Mouse (Mus musculus) urinary bladder, postnatal 10 days (tissue): Measurements from ENCODE around the gene Psmd3.
A peak's percentile ranks its signal among the peaks of the same experiment; 100 is the strongest.
"Not testable (repeated sequence)": the region's sequence is repeated elsewhere in the genome, so short reads cannot be mapped to it uniquely, and the experiment has no call there.

Source experiments
- DNase-seq: peaks from one replicate; pipeline ENCODE4 v3.0.0; 2022; ENCODE audit warnings: low spot score

The Psmd3 gene

DNA sequence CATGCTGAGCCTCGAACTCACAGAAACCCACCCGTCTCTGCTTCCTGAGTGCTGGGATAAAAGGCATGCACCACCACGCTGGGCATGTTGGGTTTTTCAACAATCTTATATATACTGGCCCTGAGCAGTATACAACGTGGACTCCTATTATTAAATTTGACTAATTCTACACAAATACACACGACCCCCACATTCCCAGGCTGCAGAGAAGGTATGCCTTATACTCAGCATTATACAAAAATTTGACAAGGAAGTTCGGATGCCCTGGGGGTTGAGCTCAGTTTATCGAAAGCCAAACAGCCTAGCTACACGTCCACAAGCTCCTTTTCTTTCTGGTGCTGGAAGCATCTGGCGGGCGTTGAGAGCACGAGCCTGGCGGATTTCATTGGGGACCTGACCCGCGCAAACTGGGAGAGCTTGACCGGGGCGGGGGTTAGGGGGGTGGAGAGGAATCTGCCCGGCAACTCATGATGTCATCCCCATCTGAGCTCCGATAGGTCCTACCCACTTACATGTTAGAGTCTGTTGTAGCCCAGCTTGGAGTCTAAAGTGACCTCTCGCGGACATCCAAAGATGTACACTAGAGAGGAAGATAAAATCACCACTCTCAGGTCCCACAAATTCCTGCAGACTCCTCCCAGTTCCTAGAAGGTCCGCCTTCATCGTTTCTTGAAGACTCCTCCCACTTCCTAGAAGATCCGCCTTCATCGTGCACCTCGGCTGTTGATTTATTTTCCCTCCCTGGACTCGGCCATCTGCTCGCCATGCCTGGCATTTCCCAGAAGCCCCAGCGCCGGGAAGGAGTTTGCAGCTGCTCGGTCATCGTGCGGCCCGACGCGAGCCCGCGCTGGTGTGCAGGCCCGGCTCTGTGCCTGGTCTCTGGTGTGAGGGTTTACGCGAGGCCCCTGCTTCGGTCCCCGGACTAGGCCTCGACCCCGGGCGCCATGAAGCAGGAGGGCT is at the start of gene Psmd3:
Psmd3 (plus strand) TSS at position 769 of the 960 bp plus-strand sequence.
- peak; percentile 81 for DNase-seq

DNA sequence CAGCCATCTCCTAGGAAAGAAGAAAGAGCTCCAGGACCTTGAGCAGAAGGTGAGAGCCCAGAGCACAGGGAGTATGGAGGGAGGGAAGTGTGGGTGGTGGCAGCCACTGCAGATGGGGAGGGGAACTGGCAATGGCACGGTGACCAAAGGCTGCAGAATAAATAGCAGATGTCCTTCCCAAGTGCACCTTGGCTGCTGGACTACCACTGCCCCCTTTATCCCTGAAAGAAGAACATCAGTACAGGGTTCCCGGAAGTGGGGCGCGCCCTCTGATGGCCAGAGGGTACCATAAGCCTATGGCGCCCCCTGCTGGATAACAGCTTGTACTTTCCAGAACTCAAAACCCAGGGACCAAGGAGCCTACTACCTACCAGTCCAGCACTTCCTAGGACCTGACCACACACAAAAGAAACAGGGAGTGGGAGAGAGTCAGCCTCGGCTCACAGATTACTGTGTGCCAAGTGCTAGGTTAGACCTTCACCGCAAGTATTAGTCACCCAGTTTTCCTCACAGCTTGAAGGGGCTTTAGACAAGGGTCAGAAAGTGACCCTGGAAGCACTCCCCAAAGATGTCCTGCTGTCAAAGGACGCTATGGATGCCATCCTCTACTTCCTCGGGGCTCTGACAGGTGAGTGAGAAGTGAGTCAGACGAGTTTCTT is 46.9 kb upstream of the Psmd3 start:
- not testable (repeated sequence) for DNase-seq

DNA sequence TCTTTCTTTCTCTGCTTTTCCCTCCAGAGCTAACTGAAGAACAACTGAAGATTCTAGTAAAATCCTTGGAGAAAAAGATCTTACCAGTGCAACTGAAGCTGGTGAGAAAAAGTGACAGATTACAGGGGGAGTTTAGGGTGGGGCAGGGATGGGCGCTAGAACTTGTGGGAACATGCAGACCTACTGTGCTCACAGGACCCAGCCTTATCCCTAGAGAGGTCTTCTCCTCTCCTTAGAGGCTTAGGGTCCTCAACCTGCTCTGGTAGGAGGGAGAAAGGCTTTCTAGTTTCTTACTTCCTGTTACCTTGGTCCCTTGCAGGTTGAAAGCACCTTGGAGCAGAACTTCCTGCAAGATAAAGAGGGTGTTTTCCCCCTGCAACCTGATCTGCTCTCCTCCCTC is 44.9 kb upstream of the Psmd3 start:
- no peak for DNase-seq

DNA sequence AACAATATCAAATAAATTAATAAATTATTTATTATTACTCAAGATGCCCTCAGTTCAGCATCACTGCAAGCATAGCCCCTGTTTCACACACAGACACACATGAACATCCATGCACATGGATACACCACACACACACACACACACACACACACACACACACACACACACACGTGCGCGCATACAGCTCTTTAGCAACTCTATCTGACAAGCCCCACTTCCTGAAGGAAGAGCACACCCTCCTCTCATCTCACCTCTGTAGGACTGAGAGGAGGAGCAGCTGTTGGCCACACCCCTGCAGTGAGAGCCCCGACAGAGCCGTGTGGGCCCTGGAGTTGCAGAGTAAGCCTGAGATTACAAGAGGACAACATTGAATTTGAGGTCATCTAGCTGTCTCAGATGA is 42.3 kb upstream of the Psmd3 start:
- no peak for DNase-seq

DNA sequence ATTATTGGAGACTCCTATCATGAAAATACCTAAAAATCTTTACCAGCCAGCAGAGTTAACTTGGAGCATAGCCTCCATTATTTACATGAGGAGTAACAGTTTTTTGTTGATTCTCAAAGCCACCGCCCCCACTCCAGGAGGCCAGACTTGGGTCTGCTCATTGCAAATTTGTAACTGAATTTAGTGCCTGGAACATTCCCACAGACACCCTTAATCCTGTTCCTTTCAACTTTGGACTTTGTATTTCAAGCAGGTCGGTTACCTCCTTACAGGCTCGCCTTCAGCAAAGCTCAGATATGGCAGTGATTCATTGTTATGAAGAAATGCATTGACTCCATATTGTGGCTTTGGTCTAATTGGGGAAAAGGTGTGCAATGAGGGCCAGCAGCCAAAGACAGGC is 37.6 kb upstream of the Psmd3 start:
- DNase-seq: no peak

DNA sequence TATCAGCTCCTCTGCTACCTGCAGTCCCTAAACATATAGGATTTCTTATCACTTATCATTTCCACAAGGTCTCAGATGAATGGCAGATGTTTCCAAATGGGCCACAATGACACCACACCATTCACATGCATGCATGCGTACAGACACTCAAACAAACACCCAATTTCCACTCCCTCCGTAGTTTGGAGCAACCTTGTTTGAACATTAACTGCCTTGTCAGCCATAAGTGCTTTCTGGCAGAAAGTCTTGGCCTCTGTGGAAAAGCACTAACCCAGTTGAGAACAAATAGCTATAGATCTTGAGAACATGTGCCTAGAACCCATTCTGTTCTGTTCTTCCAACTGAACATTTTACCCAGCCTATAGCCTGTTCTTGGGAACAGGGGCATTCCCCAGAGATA is 36.4 kb upstream of the Psmd3 start:
- DNase-seq: no peak

DNA sequence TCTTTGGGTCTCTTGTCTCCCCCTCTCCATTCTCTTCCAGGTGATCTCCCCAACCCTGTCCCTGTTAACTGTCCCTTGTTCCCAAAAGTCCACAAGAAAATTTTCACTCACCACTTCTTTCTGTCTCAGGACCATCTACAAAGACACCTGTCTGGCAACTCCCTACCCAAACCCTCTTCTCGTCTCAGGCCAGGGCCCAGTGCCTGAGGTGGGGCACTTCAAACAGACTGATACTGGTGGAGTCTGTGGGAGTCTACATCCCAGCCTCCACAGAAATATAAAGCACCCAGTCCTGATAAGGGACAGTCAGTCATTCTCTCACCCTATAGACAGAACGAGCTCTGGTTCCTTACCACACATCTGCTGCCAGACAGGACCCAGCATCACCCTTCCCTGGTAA is 35.9 kb upstream of the Psmd3 start, which contains the start of gene Gsdma2:
Gsdma2 (plus strand) TSS at position 301 of the 400 bp plus-strand sequence.
- no peak for DNase-seq

DNA sequence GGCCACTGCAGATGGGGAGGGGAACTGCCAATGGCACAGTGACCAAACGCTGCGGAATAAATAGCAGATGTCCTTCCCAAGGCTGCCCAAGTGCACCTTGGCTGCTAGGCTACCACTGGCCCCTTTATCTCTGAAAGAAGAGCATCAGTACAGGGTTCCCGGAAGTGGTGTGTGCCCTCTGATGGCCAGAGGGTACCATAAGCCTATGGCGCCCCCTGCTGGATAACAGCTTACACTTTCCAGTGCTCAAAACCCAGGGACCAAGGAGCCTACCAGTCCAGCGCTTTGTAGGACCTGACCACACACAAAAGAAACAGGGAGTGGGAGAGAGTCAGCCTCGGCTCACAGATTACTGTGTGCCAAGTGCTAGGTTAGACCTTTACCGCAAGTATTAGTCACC is 27.3 kb upstream of the Psmd3 start:
- DNase-seq: not testable (repeated sequence)

DNA sequence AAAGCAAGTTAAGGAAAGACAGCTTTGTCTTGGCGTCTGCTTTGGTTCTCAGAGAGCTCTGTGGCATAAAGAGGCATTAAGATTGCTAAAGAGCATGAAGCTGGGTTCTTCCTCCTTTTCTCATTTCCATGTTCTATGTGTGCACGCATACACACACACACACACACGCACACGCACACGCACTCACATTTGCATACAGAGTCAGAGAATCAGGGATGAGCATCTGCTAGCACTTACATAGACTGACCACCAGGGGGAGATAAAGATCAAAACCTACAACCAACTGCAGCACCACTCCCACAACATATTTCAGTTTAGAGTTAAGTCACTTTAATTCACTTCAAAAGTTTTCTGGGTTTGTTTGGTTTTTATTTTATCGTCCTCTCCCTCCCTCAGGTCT is 21.8 kb upstream of the Psmd3 start:
- no peak for DNase-seq

DNA sequence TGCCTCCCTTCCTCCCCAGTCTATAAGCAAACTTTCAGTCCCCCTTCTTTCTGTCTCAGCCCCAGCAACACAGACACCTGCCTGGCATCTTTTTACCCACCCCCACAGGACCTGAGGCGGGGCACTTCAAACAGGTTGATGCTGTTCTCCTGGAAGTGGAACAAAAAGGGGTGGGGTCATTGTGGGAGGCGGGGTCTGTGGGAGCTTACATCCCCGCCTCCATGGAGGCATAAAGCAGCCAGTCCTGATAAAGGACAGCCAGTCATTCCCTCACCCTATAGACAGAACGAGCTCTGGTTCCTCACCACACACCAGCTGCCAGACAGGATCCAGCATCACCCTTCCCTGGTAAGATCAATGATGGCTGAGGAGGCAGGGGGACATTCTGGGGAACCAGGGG is 18.3 kb upstream of the Psmd3 start, which contains the start of gene Gsdma:
Gsdma (plus strand) TSS at position 261 of the 400 bp plus-strand sequence.
- DNase-seq: no peak

DNA sequence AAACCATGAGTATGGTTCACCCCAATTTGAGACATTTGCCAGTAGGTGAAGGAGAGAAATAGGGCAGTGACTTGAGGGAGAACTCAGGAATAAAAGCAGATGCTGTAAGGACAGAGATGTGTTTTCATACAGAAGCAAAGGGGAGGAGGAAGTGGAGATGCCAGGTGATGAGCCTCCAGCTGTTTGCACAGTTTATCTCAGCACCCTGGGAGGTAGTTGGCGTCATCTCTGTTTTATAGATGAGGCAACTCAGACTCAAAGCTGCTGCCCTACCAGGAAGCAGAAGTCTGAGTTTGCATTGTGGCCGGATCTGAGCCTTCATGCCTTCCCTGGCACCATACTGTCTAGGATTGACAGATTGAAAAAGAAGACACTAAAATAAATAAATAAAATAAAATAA is 13.4 kb upstream of the Psmd3 start:
- DNase-seq: no peak

DNA sequence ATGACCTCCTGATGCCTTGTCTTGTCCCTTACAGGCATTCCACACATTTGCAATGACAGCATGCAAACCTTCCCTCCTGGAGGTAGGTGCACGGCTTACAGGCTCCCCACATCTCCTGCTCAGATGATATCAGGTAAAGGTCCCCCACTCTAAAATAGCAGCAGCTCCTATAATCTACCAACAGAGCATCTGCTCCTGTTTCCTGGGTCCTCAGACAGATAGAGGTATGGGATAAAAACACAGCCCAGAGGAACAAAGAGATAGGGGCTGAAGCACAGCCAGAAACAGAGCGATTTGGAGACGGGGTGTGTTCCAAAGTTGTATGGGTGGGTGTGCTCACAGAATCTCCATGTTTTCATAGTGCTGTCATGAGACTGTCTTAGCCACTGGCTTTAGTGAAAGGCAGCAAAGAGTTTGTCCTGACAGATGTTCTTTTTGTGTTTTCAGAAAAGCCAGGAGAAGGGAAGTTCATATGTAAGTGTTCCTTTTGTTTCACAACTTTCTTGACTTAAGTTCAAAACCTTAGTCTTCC is 11.0 kb upstream of the Psmd3 start:
- no peak for DNase-seq

DNA sequence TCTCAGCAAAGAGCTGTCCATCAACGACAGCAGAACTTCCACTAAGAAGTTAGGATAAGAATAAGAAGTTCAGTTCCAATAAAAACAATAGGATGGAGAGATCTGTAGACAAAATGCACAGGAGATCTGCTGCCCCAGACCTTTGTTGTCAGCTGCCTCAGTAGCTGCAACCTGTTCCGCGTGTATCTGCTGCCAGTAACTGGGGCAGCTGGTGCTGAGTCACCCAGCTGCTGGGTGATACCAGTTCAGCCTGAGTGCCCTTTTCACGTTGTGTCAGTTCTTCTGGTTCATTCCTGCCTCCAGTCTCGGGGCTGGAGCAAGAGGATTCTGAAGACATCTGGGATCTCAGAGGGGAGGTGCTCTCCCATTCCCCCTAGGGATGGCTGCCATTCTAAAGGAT is 10.5 kb upstream of the Psmd3 start:
- no peak for DNase-seq

DNA sequence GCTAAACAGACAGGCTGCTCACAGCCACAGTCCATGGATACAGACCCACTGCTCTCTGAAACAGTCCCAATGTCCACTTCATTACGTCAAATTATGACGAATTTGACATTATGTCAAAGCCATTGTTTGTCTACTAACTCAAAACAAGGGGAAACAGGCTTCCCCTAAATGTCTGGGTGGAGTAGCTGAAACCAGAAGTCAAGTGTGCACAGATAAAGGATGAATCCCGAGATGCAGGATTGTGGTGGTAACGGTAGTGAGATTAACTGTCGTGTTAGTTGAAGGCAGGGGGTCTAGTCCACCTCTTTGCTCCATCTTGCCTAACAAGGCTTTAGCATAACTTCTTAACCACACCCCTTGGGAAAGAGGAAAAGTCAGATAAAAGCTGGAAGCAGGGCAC is 9.9 kb upstream of the Psmd3 start:
- DNase-seq: no peak

DNA sequence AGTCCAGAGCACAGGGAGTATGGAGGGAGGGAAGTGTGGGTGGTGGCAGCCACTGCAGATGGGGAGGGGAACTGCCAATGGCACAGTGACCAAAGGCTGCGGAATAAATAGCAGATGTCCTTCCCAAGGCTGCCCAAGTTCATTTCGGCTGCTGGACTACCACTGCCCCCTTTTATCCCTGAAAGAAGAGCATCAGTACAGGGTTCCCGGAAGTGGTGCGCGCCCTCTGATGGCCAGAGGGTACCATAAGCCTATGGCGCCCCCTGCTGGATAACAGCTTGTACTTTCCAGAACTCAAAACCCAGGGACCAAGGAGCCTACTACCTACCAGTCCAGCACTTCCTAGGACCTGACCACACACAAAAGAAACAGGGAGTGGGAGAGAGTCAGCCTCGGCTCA is 9.2 kb upstream of the Psmd3 start:
- not testable (repeated sequence) for DNase-seq

DNA sequence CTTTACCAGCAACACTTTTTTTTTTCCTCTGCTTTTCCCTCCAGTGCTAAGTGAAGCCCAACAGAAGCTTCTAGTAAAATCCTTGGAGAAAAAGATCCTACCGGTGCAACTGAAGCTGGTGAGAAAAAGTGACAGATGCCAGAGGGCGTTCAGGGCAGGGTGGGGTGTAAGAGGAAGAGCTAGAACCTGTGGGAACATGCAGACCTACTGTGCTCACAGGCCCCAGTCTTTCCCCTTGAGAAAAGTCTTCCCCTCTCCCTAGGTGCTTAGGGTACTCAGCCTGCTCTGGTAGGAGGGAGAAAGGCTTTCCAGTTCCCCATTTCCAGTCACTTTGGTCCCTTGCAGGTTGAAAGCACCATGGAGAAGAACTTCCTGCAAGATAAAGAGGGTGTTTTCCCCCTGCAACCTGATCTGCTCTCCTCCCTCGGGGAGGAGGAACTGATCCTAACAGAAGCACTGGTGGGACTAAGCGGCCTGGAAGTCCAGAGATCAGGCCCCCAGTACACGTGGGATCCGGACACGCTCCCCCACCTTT is 6.5 kb upstream of the Psmd3 start:
- no peak for DNase-seq

DNA sequence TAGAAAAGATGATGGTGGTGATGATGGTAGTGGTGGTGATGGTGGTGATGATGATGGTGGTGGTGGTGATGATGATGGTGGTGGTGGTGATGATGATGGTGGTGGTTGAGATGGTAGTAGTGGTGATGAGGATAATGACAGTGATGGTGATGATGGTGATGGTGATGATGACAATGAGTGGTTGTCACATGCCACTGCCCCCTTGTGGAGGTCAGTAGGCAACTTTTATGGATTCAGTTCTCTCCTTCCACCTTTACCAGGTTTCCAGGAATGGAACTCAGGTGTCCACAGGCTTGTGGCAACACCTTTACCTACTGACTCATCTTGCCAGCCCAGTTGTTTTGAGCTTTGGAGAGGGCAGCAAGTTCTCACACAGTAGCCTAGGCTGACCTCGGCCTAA is 2.3 kb upstream of the Psmd3 start:
- no peak for DNase-seq

DNA sequence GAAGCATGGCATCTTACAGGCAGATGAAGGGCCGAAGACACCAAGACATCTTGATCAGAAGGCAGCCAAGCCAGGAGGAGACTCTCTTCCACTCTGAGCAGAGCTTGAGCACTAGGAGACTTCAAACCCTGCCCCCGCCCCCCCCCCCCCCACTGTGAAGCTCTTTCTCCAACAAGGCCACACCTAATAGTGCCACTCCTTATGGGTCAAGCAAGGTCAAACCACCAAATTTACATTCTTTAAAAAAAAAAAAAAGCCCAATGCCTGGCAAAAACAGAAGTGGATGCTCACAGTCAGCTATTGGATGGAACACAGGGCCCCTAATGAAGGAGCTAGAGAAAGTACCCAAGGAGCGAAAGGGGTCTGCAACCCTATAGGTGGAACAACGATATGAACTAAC is 1.8 kb upstream of the Psmd3 start:
- not testable (repeated sequence) for DNase-seq

DNA sequence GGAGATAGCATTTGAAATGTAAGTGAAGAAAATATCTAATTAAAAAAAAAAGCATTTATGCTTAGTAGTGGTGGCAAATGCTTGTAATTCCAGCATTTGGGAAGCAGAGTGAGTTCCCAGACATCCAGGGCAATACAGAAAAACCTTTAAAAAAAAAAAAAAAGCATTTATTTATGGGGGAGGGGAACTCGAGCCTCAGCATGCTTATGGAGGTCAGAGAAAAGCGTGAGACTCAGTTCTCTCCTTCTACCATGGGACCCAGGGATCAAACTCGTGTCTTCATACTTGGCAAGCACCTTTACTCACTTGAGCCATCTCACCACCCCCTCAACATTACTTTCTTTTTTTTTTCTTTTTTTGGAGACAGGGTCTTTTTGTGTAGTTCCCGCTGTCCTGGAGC is 1.2 kb upstream of the Psmd3 start:
- no peak for DNase-seq

DNA sequence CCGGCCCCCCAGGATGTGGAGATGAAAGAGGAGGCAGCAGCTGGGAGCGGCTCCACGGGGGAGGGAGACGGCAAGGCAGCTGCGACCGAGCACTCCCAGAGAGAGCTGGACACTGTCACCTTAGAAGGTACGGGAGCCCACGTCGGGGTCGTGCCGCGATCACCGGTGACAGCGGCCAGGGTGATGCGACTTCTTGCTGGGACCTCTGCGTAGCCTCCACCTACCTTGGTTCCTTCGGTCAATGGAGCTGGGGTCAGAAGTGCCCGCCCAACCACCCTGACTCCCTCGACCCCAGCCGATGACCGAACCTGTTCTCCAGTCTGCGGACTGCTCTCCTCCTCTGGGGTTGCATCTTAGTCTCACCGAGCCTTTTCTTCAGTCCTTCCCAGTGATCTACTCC is 457 bp downstream of the Psmd3 start:
- no peak for DNase-seq

DNA sequence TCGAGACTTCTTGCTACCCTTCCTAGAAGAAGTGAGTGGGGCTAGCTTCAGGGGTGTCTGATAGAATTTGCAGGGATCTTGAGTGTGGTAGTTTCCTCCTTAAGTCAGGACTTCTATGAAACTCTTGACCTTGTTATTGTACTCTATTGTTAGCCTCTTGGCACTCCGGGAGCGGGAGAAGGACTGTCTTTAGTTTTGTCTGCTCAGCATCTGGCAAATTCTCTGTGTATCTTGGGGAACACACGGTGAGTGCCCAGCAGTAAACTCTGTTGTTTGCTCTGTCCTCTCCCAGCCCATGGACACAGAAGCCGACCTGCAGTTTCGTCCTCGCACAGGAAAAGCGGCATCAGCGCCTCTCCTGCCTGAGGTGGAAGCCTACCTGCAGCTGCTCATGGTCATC is 3.3 kb downstream of the Psmd3 start:
- DNase-seq: no peak

DNA sequence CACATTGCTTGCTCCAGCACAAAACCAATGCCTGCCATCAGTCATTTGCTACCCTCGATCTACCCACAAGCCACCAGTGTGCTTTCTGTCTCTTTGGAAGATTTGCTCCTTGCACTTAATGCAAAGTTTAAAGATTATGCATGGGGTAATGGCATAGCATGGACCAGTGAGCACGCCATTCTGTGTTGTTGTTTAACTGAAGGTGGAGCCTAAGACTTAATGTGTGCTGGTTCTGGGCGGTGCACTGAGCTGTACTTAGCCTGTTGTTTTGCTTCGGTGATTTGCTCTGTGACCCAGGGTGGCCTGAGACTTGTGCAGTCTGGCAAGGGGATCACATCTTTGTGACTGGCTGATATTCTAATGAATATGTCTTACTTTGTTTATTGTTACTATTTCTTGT is 4.6 kb downstream of the Psmd3 start:
- DNase-seq: no peak

DNA sequence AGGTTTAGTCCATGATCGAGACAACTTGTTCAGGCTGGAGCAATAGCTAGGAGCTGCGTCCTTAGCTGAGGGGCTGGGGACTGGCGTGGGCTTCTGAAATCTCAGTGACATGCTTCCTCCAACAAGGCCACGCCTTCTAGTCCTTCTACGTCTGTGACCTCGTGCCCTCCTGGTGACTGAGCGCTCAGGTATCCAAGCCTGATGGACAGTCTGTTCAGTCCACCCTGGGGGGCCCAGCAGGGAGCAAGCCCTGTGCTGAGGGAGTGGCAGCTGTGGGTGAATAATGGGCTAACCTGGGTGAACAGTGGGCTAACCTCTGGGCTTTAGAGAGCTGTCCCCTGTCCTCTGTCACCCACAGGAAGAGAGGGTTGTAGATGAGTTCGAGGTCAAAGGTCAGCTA is 5.7 kb downstream of the Psmd3 start:
- no peak for DNase-seq
